Mouse (Mus musculus) stomach, embryonic 16.5 days (tissue): ENCODE results near the gene Cx3cr1. TPM values are rescaled to one million over a fixed set of nuclear protein-coding genes. Genes with fewer than 3 reads are reported as not detected.
A peak's percentile ranks its signal among the peaks of the same experiment; 100 is the strongest.

Source experiments
- ATAC-seq: fragments of 200-750 bp; cut with Nextera tagmentation; 2 replicates; pipeline ENCODE4 v1.8.0; 2017; ENCODE audit warnings: moderate number of reproducible peaks, moderate TSS enrichment; ENCODE audit not compliant: insufficient read depth, low FRiP score
- H3K27ac ChIP-seq: fragments of 300-500 bp; sonication (generic); 2 replicates; pipeline ENCODE4 v1.5.1; 2014; ENCODE audit warnings: low read length
- H3K27me3 ChIP-seq: fragments of 300-500 bp; sonication (generic); 2 replicates; pipeline ENCODE4 v1.6.1; 2014; ENCODE audit warnings: low read length, control low read depth, mixed read lengths; ENCODE audit not compliant: control insufficient read depth, insufficient read depth
- H3K36me3 ChIP-seq: fragments of 300-500 bp; sonication (generic); 2 replicates; pipeline ENCODE4 v1.6.1; 2014; ENCODE audit warnings: low read length; ENCODE audit not compliant: control insufficient read depth, insufficient read depth
- H3K4me1 ChIP-seq: fragments of 300-500 bp; sonication (generic); 2 replicates; pipeline ENCODE4 v1.6.1; 2014; ENCODE audit warnings: low read length, control low read depth, mixed read lengths; ENCODE audit not compliant: control insufficient read depth, insufficient read depth
- H3K4me2 ChIP-seq: fragments of 300-500 bp; sonication (generic); 2 replicates; pipeline ENCODE4 v1.6.1; 2014; ENCODE audit warnings: low read depth, low read length, mixed read lengths
- H3K4me3 ChIP-seq: fragments of 300-500 bp; sonication (generic); replicated peaks from 2 replicates; pipeline ENCODE4 v1.5.1; 2014; ENCODE audit warnings: mild to moderate bottlenecking, low read length
- H3K9ac ChIP-seq: fragments of 300-500 bp; sonication (generic); 2 replicates; pipeline ENCODE4 v1.6.1; 2014; ENCODE audit warnings: low read length
- H3K9me3 ChIP-seq: fragments of 300-500 bp; sonication (generic); replicated peaks from 2 replicates; pipeline ENCODE4 v1.6.1; 2016; ENCODE audit warnings: low read length, control low read depth; ENCODE audit not compliant: control insufficient read depth
- WGBS: fragments of 180-500 bp; shearing (Covaris S2); extraction: QIAGEN DNeasy Blood & Tissue Kit; methylation state at CpG from one replicate; pipeline ENCODE4 v1.1.7; 2014; 5-methylcytosine and 5-hydroxymethylcytosine counted together
- polyA plus RNA-seq: library from polyadenylated mRNA; unstranded; fragments of >200 nt; fragmentation: Nextera tagmentation; extraction: Ambion mirVana; gene quantifications from 2 replicates; pipeline ENCODE4 v1.2.1, GENCODE M21; 2015

Cx3cr1 gene
- polyA plus RNA-seq, 1 experiment from 2014 or later = 15.2 TPM

DNA sequence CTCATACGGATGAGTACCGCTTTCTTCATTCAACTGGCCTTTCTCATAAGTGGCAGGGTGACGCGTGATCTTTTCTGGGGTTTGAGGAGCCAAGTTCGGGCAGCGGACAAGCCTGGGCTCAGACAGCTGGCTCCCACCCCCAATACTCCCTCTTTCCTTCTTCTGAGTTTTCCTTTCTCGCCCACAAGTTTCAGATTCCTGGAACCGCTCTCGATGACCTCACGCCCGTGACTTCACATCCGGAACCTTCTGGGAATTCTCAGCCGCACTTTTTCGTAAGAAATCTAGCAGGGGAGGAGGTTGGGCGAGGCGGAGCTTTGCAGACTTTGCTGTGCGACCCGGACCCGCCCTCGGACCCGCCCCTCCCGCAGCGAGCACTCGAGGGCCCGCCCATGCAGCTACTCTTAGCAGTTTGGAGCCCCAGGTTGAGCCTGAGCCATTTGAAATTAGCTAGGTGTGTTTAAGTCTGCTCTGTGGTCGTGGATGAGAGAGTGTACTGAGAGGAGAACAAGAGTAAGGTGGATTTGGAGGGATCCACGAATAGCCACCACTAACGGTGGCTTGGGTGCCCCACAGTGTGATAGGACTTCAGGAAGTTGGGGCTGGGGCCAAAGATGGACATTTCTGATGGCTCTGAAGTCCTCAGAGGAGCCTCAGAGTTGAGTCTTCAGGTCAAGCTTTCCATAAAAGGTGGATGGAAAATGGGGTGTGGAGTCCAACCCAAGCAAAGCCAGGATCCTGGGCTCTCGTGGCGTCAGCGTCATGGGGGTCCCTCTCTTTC is 67.5 kb downstream of the Cx3cr1 start:
- peak; percentile 96 for ATAC-seq
- Histone ChIP-seq H3K9me3 (no peaks in the 10 kb centered on the region), H3K36me3 (no peaks in the 10 kb centered on the region), H3K4me3 (peak overlapping the region; percentile 53), H3K27me3 (no peaks in the 10 kb centered on the region), H3K9ac (peak overlapping the region; percentile 78), H3K4me1 (peaks cover 22% of the 10 kb centered on the region), H3K4me2 (peak overlapping the region; percentile 88), H3K27ac (peak overlapping the region; percentile 90)
- WGBS = 9% methylated on average over 31 of the region's 31 CpGs

DNA sequence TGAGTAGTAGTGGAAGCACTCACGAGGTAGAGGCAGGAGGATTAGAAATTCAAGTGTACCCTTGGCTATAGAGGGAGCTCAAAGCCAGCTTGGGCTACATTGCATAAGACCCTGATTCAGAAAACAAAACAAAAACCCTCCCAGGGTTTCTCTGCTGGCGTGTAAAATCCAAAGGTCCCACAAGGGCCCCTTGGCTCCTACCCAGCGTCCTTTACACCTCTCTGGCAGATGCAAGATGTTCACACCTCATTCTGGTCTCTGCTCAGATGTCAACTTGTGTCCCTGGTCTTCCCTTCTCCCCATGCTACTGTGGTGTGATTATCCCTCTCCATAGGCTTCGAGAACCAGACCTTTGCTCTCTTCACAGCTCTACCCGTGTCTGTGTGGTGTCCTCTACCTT is 68.9 kb downstream of the Cx3cr1 start:
- H3K9me3 ChIP-seq = no peaks in the 10 kb centered on the region
- H3K36me3 ChIP-seq = no peaks in the 10 kb centered on the region
- no peaks in the 10 kb centered on the region for H3K27me3 ChIP-seq
- 77% methylated on average over 5 of the region's 5 CpGs for WGBS
- H3K9ac ChIP-seq = no peak overlapping the region
- peaks cover 22% of the 10 kb centered on the region for H3K4me1 ChIP-seq
- no peak overlapping the region for H3K4me2 ChIP-seq
- no peak for ATAC-seq
- H3K27ac ChIP-seq = peak overlapping the region; percentile 23; the same call in 1 of the 2 replicates
- H3K4me3 ChIP-seq = no peak overlapping the region

DNA sequence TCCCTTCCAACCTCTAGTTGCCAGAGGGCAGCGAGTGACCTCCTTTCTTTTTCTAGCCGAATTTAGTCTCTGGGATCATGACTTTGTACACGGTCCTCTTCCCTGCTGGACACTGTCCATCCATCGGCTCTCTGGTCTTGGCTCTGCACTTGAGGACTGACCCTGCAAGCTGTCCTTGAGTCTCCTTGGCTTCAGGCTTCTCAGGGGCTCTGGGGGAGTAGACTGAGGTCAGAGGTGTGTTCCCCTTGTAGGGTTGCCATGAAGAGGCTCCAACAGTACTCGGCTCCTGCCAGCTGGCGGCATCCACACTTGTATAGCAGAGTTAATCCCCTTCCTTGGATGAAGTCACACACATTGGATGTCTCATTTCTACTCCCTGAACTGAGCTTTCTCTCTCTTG is 70.0 kb downstream of the Cx3cr1 start:
- H3K4me2 ChIP-seq = no peak overlapping the region; the same call in 1 of the 2 replicates
- H3K27ac ChIP-seq = peak overlapping the region; percentile 69; the same call in 1 of the 2 replicates
- no peaks in the 10 kb centered on the region for H3K27me3 ChIP-seq
- no peaks in the 10 kb centered on the region for H3K9me3 ChIP-seq
- H3K9ac ChIP-seq = no peak overlapping the region
- 62% methylated on average over 6 of the region's 6 CpGs for WGBS
- no peaks in the 10 kb centered on the region for H3K36me3 ChIP-seq
- H3K4me3 ChIP-seq = no peak overlapping the region
- no peak for ATAC-seq
- H3K4me1 ChIP-seq = peaks cover 22% of the 10 kb centered on the region

DNA sequence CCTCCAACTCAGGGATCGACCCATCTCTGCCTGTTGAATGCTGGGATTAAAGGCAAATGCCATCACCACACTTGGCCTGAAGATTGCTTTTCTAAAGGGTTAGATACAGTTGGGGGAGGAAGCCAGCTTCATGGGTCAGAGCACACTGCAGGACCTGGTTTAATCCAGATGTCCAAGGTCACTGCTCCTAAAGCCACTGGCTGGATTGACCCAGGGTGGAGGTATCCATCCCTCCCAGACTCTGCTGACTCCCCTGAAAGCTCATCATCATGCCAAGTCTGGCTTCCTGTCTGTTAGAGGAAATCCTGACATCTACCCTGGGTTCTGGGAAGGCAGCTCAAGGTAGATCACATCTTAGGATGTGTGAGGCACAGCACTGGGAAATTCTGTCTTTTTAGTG is 70.9 kb downstream of the Cx3cr1 start:
- H3K4me2 ChIP-seq = no peak overlapping the region
- no peak overlapping the region for H3K9ac ChIP-seq
- H3K27me3 ChIP-seq = no peaks in the 10 kb centered on the region
- H3K9me3 ChIP-seq = no peaks in the 10 kb centered on the region
- WGBS = 79% methylated on average over 1 of the region's 1 CpGs
- no peak for ATAC-seq
- no peaks in the 10 kb centered on the region for H3K36me3 ChIP-seq
- no peak overlapping the region for H3K27ac ChIP-seq
- H3K4me3 ChIP-seq = no peak overlapping the region
- H3K4me1 ChIP-seq = peaks cover 22% of the 10 kb centered on the region

DNA sequence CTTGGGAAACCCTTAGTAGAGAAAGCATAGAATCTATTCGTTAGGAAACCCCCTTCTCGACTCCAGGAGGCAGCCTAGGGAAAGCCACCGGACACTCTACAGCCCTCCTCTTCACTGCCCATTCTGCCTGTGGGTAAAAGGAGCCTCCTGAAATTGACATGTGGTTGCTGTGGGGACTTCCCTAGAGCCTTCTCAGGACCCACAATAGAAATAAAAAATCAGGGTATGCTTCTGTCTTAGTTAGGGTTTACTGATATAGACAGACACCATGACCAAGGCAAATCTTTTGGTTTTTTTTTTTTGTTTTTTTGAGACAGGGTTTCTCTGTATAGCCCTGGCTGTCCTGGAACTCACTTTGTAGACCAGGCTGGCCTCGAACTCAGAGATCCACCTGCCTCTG is 73.6 kb downstream of the Cx3cr1 start:
- H3K27ac ChIP-seq = no peak overlapping the region
- WGBS = 76% methylated on average over 4 of the region's 4 CpGs
- no peaks in the 10 kb centered on the region for H3K27me3 ChIP-seq
- H3K4me3 ChIP-seq = no peak overlapping the region
- H3K4me1 ChIP-seq = peaks cover 10% of the 10 kb centered on the region
- no peak overlapping the region for H3K4me2 ChIP-seq
- no peaks in the 10 kb centered on the region for H3K36me3 ChIP-seq
- H3K9ac ChIP-seq = no peak overlapping the region
- no peak for ATAC-seq
- H3K9me3 ChIP-seq = no peaks in the 10 kb centered on the region

DNA sequence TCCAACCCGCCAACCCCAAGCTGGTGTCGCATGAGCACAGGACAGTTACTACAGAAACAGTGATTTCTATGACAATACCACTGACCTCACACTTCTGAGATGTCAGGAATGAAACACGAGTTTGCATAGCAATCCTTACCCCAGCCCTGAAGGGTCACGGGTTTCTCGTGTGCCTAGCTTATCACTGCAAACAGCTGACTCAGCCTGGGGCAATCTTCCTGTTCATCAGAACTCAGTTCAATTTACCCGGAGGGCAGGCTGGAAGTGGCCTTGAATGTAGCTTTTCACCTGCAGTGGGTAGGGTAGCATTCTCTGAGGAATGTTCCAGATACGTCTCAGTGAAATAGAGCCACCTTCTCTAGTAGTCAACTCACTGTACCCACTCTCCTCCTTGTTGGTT is 75.5 kb downstream of the Cx3cr1 start:
- Histone ChIP-seq H3K4me3 (no peak overlapping the region), H3K9me3 (no peaks in the 10 kb centered on the region), H3K9ac (no peak overlapping the region), H3K4me1 (0 out of 2 replicates have a peak, but pooled peaks cover 4% of the 10 kb centered on the region), H3K4me2 (no peak overlapping the region), H3K27me3 (no peaks in the 10 kb centered on the region), H3K27ac (no peak overlapping the region), H3K36me3 (no peaks in the 10 kb centered on the region)
- 60% methylated on average over 7 of the region's 7 CpGs for WGBS
- ATAC-seq = no peak

DNA sequence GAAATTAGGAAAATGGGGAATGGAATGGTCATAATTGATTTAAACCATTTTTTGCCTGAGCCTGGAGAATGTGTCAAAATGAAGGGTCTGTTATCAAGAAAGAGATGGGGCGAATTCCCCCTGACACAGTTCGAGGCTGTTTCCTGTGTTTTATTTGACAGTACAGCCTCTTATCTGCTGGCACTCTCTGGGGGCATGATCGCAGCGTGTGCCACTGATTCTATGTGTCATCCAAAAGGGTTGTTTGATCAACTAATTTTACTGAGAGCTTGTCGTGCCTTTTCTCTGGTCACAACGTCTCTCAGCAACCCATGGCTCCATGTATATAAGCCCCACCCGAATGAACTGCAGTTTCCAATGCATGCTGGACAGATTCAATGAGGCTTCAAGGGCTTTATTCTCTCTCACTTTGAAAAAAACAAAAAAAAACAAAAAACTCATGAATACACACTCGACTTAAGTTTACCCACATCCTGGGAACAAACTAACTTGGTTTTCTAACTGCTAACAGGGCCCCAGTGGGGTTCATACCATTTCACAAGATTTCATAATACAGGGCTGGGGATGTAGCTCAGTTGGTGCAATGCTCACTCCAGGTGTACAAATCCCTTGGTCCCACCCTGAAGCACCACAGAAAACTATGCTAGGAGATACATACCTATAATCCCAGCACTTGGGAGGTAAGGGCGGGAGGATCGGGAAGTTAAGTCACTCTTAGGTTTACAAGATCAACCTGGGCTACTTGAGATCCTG is 76.4 kb downstream of the Cx3cr1 start:
- no peak overlapping the region for H3K27ac ChIP-seq
- H3K4me1 ChIP-seq = no peaks in the 10 kb centered on the region
- no peaks in the 10 kb centered on the region for H3K36me3 ChIP-seq
- no peaks in the 10 kb centered on the region for H3K9me3 ChIP-seq
- no peak for ATAC-seq
- no peaks in the 10 kb centered on the region for H3K27me3 ChIP-seq
- H3K4me2 ChIP-seq = no peak overlapping the region
- no peak overlapping the region for H3K9ac ChIP-seq
- H3K4me3 ChIP-seq = no peak overlapping the region
- WGBS = 58% methylated on average over 10 of the region's 10 CpGs

DNA sequence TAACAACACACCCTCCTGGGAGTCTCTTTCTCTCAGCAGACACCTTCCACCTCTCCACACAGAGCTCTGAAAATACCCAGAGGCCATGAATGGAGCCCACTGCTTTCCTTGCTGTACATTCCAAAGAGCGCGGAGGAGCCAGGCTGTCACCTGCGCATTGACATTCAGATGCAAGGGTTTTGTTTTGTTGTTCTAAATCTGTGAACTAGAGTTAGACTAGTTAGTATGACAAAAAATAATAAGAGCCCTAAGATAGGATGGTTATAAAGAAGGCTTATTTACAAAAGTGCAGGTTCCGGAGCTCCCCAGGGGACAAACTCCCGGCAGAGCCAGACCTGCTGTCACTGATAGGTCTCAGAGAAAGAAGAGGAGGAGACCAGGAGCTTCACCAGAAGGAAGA is 78.4 kb downstream of the Cx3cr1 start:
- Histone ChIP-seq H3K27me3 (no peaks in the 10 kb centered on the region), H3K27ac (no peak overlapping the region), H3K36me3 (no peaks in the 10 kb centered on the region), H3K4me2 (no peak overlapping the region), H3K9ac (no peak overlapping the region), H3K4me1 (no peaks in the 10 kb centered on the region), H3K9me3 (no peaks in the 10 kb centered on the region), H3K4me3 (no peak overlapping the region)
- WGBS = 34% methylated on average over 5 of the region's 5 CpGs
- ATAC-seq = no peak

DNA sequence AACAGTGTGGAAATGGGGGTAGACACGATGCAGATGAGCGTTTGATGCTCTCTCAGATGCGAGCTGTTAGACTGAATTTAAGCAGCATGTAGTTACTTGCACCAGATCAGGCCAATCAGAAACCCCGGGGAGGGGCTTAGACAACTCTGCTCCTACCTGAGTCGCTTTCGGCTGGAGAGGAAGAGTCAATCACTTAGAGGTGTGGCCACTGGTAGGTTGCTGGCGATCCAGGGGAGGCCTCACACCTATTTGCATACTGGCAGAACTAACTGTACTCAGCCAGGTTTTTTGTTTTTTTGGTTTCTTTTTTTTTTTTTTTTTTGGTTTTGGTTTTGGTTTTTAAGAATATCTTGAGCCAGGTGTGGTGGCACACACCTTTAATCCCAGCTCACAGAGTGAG is 81.4 kb downstream of the Cx3cr1 start:
- Histone ChIP-seq H3K9ac (no peak overlapping the region), H3K9me3 (no peaks in the 10 kb centered on the region), H3K4me3 (no peak overlapping the region), H3K4me1 (peaks cover 5% of the 10 kb centered on the region; the same call in 1 of the 2 replicates), H3K36me3 (no peaks in the 10 kb centered on the region), H3K4me2 (no peak overlapping the region), H3K27me3 (no peaks in the 10 kb centered on the region), H3K27ac (no peak overlapping the region)
- no peak for ATAC-seq
- WGBS = 39% methylated on average over 7 of the region's 7 CpGs
